Mouse (Mus musculus): ENCODE data around the gene Sall2. TPM values are rescaled to one million over a fixed set of nuclear protein-coding genes. Genes with fewer than 3 reads are reported as not detected.
A peak's percentile ranks its signal among the peaks of the same experiment; 100 is the strongest.

Gene Sall2
- polyA plus RNA-seq (2012; rRNA removed) = 4.6 and 5.0 TPM in 2 replicates

DNA sequence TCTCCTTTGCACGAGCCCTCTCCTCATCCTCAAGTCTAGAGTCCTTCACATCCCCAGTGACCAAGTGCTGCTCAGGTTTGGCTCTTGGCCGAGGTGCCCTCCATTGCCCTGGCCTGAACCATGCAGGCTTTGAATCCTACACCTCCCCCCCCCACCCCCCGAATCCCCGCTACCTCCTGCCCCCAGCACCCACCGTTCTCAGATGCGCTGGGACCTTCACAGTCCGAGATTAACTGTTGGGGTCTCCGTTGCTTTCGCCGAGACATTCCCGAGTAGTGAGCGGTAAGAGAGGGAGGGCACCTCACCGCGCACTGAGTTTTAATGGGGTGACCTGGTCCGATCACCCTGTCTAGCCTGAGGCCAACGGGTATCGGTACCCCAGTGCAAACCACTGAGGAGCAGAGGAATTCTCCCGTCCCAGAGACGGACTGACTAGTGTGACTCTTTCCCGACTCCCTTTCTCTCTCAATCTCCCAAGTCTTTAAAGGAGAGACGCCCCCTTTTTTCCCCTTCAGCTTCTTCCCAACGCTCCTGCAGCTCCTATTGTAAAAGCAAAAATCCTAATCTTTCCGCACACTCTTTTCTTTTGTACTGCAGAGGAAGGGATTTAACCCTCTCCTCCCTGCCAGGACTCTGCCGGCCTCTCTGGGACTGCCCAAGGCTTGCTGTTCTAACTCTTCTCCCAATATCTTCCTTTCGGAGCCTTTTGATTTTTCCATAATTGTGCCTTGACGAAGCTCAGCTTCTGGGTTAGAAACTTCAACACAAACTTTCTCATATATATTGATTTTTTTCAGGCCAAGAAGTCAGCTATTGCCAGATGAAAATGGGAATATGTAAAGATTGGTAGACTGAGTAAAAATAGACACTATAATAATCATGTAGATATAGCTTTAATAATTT lies at the start of gene Sall2:
Gene Sall2, minus strand, starts transcription at position 853 of the 903 bp plus-strand sequence.
- Histone ChIP-seq H3K27me3 (ENCODE audit: control insufficient read depth, insufficient read depth, low read length) (peaks cover 6% of the 10 kb centered on the region), H3K4me1 (ENCODE audit: control insufficient read depth, insufficient read depth, insufficient read length) (no peaks in the 10 kb centered on the region), H3K36me3 (ENCODE audit: control insufficient read depth, insufficient read depth, low read length) (no peaks in the 10 kb centered on the region), H3K4me3 (ENCODE audit: extremely low read depth, insufficient read depth, insufficient read length) (no peak within 1 kb of the TSS), H3K27ac (ENCODE audit: insufficient read depth, low read length) (no peak within 1 kb of the TSS)
- 6% methylated on average over 26 of the region's 26 CpGs for WGBS
- TF ChIP-seq POLR2A (IDR thresholded peaks at IDR 0.05; ENCODE audit: low read depth, low read length) = no peak
- no peak for TF ChIP-seq CTCF (IDR thresholded peaks at IDR 0.05; ENCODE audit: extremely low read depth, insufficient read depth, insufficient read length, insufficient replicate concordance)
- DNase-seq (ENCODE audit: low read depth in 1 of 2, low spot score in 2 of 2) = no peak

DNA sequence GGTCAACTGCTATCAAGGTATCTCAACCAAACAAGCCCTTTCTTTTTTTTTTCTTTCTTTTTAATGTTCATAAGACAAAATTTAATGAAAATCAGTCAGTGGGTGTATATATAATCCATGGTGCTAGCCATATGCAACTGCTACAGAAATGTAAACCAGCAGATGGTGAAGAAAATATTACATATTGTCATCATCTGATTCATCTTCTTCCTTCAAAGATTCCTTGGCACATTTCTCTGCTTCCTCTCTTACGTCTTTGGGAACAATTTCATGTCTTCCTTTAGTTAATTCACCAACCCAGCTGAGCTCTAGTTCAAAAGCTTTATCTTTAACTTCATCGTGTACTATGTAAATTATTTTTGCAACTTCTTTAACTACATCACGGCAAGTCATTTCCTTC lies 40.2 kb upstream of the Sall2 start:
- DNase-seq (ENCODE audit: low read depth in 1 of 2, low spot score in 2 of 2) = no peak
- TF ChIP-seq POLR2A (IDR thresholded peaks at IDR 0.05; ENCODE audit: low read depth, low read length) = no peak
- TF ChIP-seq CTCF (IDR thresholded peaks at IDR 0.05; ENCODE audit: extremely low read depth, insufficient read depth, insufficient read length, insufficient replicate concordance) = no peak
- WGBS = 83% methylated on average over 3 of the region's 3 CpGs
- Histone ChIP-seq H3K4me3 (ENCODE audit: extremely low read depth, insufficient read depth, insufficient read length) (no peak overlapping the region), H3K4me1 (ENCODE audit: control insufficient read depth, insufficient read depth, insufficient read length) (no peaks in the 10 kb centered on the region), H3K36me3 (ENCODE audit: control insufficient read depth, insufficient read depth, low read length) (no peaks in the 10 kb centered on the region), H3K27ac (ENCODE audit: insufficient read depth, low read length) (no peak overlapping the region), H3K27me3 (ENCODE audit: control insufficient read depth, insufficient read depth, low read length) (no peaks in the 10 kb centered on the region)

GRCm38 (mm10) chr14:52356308-52356707 lies 27.7 kb upstream of the Sall2 start, which contains the start of gene Olfr1513:
Gene Olfr1513, minus strand, starts transcription at chr14:52356408.
- Histone ChIP-seq H3K36me3 (ENCODE audit: control insufficient read depth, insufficient read depth, low read length) (no peaks in the 10 kb centered on the region), H3K4me3 (ENCODE audit: extremely low read depth, insufficient read depth, insufficient read length) (no peak within 1 kb of the TSS), H3K27ac (ENCODE audit: insufficient read depth, low read length) (no peak within 1 kb of the TSS), H3K4me1 (ENCODE audit: control insufficient read depth, insufficient read depth, insufficient read length) (no peaks in the 10 kb centered on the region), H3K27me3 (ENCODE audit: control insufficient read depth, insufficient read depth, low read length) (no peaks in the 10 kb centered on the region)
- TF ChIP-seq CTCF (IDR thresholded peaks at IDR 0.05; ENCODE audit: extremely low read depth, insufficient read depth, insufficient read length, insufficient replicate concordance) (no peak), POLR2A (IDR thresholded peaks at IDR 0.05; ENCODE audit: low read depth, low read length) (no peak)
- WGBS = 61% methylated on average over 4 of the region's 4 CpGs
- no peak for DNase-seq (ENCODE audit: low read depth in 1 of 2, low spot score in 2 of 2)

GRCm38 (mm10) chr14:52339512-52339852 lies 10.9 kb upstream of the Sall2 start:
- no peak overlapping the region for H3K4me3 ChIP-seq (ENCODE audit: extremely low read depth, insufficient read depth, insufficient read length)
- 81% methylated on average over 6 of the region's 6 CpGs for WGBS
- no peaks in the 10 kb centered on the region for H3K27me3 ChIP-seq (ENCODE audit: control insufficient read depth, insufficient read depth, low read length)
- H3K4me1 ChIP-seq (ENCODE audit: control insufficient read depth, insufficient read depth, insufficient read length) = no peaks in the 10 kb centered on the region
- H3K36me3 ChIP-seq (ENCODE audit: control insufficient read depth, insufficient read depth, low read length) = no peaks in the 10 kb centered on the region
- H3K27ac ChIP-seq (ENCODE audit: insufficient read depth, low read length) = no peak overlapping the region
- DNase-seq (ENCODE audit: low read depth in 1 of 2, low spot score in 2 of 2) = no peak
- TF ChIP-seq POLR2A (IDR thresholded peaks at IDR 0.05; ENCODE audit: low read depth, low read length) = no peak
- TF ChIP-seq CTCF (IDR thresholded peaks at IDR 0.05; ENCODE audit: extremely low read depth, insufficient read depth, insufficient read length, insufficient replicate concordance) = no peak

GRCm38 (mm10) chr14:52338751-52339511 lies 10.4 kb upstream of the Sall2 start:
- DNase-seq (ENCODE audit: low read depth in 1 of 2, low spot score in 2 of 2) = peak; percentile 49 to 56
- Histone ChIP-seq H3K4me3 (ENCODE audit: extremely low read depth, insufficient read depth, insufficient read length) (no peak overlapping the region), H3K4me1 (ENCODE audit: control insufficient read depth, insufficient read depth, insufficient read length) (no peaks in the 10 kb centered on the region), H3K27ac (ENCODE audit: insufficient read depth, low read length) (no peak overlapping the region), H3K36me3 (ENCODE audit: control insufficient read depth, insufficient read depth, low read length) (no peaks in the 10 kb centered on the region), H3K27me3 (ENCODE audit: control insufficient read depth, insufficient read depth, low read length) (no peaks in the 10 kb centered on the region)
- 27% methylated on average over 21 of the region's 21 CpGs for WGBS
- TF ChIP-seq POLR2A (IDR thresholded peaks at IDR 0.05; ENCODE audit: low read depth, low read length) = no peak
- TF ChIP-seq CTCF (IDR thresholded peaks at IDR 0.05; ENCODE audit: extremely low read depth, insufficient read depth, insufficient read length, insufficient replicate concordance) = peak; percentile 65; the same call in 1 of the 2 replicates

- H3K27me3 ChIP-seq (ENCODE audit: control insufficient read depth, insufficient read depth, low read length) = peaks cover 1% of the 10 kb centered on the region
- no peaks in the 10 kb centered on the region for H3K36me3 ChIP-seq (ENCODE audit: control insufficient read depth, insufficient read depth, low read length)
- H3K4me1 ChIP-seq (ENCODE audit: control insufficient read depth, insufficient read depth, insufficient read length) = no peaks in the 10 kb centered on the region
- H3K4me3 ChIP-seq (ENCODE audit: extremely low read depth, insufficient read depth, insufficient read length) = no peak overlapping the region
- DNase-seq (ENCODE audit: low read depth in 1 of 2, low spot score in 2 of 2) = no peak
- H3K27ac ChIP-seq (ENCODE audit: insufficient read depth, low read length) = no peak overlapping the region
- no peak for TF ChIP-seq CTCF (IDR thresholded peaks at IDR 0.05; ENCODE audit: extremely low read depth, insufficient read depth, insufficient read length, insufficient replicate concordance)
- TF ChIP-seq POLR2A (IDR thresholded peaks at IDR 0.05; ENCODE audit: low read depth, low read length) = no peak
- 86% methylated on average over 1 of the region's 3 CpGs for WGBS
These were observed 3.6 kb upstream of the Sall2 start for GRCm38 (mm10) chr14:52332171-52332570.
